Mouse (Mus musculus): Measurements from ENCODE around the gene Psg16.

GRCm38 (mm10) chr7:17055287-17055946 is 18.4 kb upstream of the Psg16 start:
- TF ChIP-seq CEBPB (IDR thresholded peaks at IDR 0.05; ENCODE audit: low read depth), result no peak
- TF ChIP-seq CTCF (IDR thresholded peaks at IDR 0.05; ENCODE audit: control insufficient read depth, insufficient read depth, insufficient read length), result no peak
- TF ChIP-seq MYOD1 (IDR thresholded peaks at IDR 0.05; ENCODE audit: control insufficient read depth, insufficient read length, low read depth), result no peak
- TF ChIP-seq MAX (IDR thresholded peaks at IDR 0.05), result no peak
- TF ChIP-seq USF1 (IDR thresholded peaks at IDR 0.05; ENCODE audit: low read depth), result no peak
- no peak for TF ChIP-seq MYOG (IDR thresholded peaks at IDR 0.05; ENCODE audit: control insufficient read depth, extremely low read depth, insufficient read length)
- no peak for TF ChIP-seq FOSL1 (IDR thresholded peaks at IDR 0.05; ENCODE audit: insufficient read depth, low read length, poor library complexity, severe bottlenecking)
